Mouse (Mus musculus): ENCODE data around the gene Spink2.
"Not testable (repeated sequence)": the region's sequence is repeated elsewhere in the genome, so short reads cannot be mapped to it uniquely, and the experiment has no call there.

The Spink2 gene

GRCm38 (mm10) chr5:77211236-77211635 is at the start of gene Spink2:
Gene Spink2 (minus strand): TSS chr5:77211471.
- DNase-seq (ENCODE audit: low read depth), result no peak

DNA sequence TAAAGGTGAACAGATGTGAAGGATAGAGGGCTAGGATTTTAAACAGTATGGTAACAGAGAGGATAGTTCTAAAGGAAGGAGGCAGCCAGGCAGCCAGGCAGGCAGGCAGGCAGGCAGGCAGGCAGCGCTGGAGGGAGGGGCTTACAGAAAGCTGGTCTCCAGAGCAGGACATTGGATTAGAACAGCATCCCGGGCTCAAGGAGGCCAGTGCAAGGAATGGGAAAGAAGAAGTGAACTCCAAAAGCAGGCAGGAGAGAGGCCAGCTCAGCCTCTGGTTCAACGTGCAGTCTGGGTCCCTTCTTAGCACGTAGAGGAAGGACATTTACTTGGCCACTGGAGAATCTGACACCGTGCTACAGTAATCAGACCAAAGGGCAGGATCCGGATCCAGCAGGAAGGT is 48.9 kb upstream of the Spink2 start:
- DNase-seq (ENCODE audit: low read depth), result no peak

GRCm38 (mm10) chr5:77259315-77259714 is 48.0 kb upstream of the Spink2 start:
- DNase-seq (ENCODE audit: low read depth), result no peak

DNA sequence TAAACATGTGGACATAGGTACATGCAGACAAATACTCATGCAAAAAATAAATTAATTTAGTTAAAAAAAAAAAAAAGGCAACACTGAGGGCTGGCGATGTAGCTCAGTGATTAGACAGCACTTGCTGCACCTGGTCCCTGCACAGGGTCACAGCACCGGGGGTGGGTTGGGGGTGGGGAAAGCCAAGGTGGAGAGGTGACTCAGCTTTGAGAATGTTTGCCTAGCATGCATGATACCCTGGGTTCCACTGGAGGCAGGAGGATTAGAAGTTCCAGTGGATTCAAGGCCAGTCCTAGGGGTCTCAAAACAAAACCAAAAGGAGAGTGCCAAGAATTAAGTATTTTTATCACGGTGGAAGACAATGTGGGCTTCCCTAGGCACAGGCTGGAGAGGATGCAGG is 46.3 kb upstream of the Spink2 start:
- DNase-seq (ENCODE audit: low read depth), result no peak

DNA sequence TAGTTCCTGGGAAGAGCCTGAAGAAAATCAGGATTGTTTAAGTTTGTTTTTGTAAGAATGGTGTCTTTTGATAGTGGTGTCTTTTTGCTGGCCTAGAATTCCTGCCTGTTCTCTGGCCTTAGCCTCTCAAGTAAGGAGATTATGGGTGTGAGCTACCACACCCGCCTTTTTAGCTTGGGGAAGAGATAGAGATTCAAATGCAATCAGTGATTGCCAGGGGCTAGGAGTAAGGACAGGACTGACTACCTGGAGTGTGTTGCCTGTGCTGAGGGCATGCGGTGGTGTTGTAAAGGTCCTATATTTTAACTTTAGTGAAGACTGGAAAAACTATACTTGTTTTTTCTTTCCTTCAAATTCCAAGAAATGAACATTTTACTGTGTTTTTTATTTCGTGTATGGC is 43.1 kb upstream of the Spink2 start:
- no peak for DNase-seq (ENCODE audit: low read depth)

GRCm38 (mm10) chr5:77253154-77253553 is 41.9 kb upstream of the Spink2 start:
- peak; percentile 45 for DNase-seq (ENCODE audit: low read depth)

- peak; percentile 76 for DNase-seq (ENCODE audit: low read depth)
Observed at GRCm38 (mm10) chr5:77252115-77252827, 41.0 kb upstream of the Spink2 start.

DNA sequence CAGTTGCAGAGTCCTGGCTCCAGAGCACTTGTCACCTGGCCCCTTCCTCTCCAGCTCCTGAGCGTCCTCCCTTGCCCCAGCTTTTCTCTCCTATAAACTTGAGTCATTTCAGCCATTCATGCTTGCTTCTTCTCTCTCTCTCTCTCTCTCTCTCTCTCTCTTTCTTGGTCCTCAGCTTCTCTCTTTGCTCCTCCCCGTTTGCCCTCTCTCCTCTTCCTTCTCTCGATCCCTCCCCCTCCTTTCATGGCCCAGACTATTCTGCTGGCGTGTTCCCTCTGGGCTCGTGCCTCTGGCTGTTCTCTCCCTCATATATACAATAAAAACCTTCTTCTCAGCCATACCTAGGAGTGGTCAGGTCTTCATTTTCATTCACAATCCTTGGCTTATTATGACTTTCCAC is 40.4 kb upstream of the Spink2 start:
- peak; percentile 53 for DNase-seq (ENCODE audit: low read depth)

GRCm38 (mm10) chr5:77250083-77250482 is 38.8 kb upstream of the Spink2 start:
- no peak for DNase-seq (ENCODE audit: low read depth)

GRCm38 (mm10) chr5:77245787-77246671 is 34.8 kb upstream of the Spink2 start:
- DNase-seq (ENCODE audit: low read depth), result peak; percentile 92

DNA sequence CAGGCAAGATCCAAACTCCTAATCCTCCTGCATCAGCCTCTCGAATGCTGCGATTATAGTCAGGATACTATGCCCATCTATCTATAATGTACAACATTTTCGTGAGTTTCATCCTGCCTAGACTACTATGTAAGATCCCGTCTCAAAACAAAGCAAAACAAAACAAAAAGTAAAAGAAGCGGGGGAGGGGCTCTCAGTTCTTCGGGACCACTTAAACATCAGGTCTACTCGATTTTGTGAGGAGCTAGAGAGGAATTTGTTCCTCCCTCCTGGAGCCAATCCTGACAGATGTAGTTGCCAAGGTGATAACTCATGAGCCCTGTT is 34.2 kb upstream of the Spink2 start:
- peak; percentile 82 for DNase-seq (ENCODE audit: low read depth)

DNA sequence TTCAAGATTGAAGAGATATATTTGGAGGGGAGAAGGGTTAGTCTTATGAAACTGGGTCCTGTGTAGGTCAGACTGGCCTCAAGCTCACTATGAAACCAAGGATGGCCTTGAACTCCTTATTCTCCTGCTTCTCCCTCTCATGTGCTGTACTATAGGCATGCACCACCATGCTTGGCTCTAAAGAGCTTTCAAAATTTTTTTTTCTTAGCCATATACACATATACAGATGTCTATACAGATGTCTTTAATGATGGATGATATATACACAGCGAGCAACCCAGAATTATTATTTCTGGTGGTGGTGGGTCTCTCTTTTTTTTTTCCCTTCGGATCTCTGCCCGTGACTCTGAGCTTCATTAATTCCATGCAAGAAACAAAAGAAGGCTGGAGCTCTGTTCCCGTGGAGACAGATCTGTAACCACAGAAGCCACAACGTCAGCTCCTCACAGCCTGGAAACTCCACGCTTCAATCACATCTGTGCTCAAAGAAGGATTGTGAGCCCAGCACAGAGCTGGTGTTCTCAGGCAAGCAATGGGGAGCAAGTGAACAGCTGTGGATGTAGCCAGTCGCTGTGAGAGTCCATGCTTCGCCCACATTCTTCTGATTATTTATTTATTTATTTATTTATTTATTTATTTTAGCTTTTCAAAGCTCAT is 33.2 kb upstream of the Spink2 start:
- peak; percentile 47 for DNase-seq (ENCODE audit: low read depth)

- no peak for DNase-seq (ENCODE audit: low read depth)
Observed at GRCm38 (mm10) chr5:77237104-77237503, 25.8 kb upstream of the Spink2 start.

GRCm38 (mm10) chr5:77234921-77235320 is 23.6 kb upstream of the Spink2 start:
- DNase-seq (ENCODE audit: low read depth), result no peak

- not testable (repeated sequence) for DNase-seq (ENCODE audit: low read depth)
Observed at GRCm38 (mm10) chr5:77231863-77232262, 20.6 kb upstream of the Spink2 start.

DNA sequence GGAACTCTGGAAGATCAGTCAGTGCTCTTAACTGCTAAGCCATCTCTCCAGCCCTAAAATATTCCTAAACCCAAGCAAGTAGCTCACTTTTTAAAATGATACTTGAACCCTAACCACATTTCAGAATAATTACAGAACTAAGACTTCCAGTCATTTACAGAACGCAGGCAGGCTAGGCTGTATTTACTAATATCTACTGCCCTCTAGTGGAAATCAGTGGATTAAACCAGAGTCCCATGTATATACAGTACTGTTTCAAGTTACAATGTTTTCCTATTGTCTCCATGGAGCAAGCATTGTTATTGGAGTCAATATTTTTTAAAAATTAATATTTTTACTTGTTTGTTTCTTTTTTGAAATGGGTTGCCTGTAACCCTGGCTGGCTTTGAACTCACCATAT is 17.7 kb upstream of the Spink2 start:
- peak; percentile 78 for DNase-seq (ENCODE audit: low read depth)

DNA sequence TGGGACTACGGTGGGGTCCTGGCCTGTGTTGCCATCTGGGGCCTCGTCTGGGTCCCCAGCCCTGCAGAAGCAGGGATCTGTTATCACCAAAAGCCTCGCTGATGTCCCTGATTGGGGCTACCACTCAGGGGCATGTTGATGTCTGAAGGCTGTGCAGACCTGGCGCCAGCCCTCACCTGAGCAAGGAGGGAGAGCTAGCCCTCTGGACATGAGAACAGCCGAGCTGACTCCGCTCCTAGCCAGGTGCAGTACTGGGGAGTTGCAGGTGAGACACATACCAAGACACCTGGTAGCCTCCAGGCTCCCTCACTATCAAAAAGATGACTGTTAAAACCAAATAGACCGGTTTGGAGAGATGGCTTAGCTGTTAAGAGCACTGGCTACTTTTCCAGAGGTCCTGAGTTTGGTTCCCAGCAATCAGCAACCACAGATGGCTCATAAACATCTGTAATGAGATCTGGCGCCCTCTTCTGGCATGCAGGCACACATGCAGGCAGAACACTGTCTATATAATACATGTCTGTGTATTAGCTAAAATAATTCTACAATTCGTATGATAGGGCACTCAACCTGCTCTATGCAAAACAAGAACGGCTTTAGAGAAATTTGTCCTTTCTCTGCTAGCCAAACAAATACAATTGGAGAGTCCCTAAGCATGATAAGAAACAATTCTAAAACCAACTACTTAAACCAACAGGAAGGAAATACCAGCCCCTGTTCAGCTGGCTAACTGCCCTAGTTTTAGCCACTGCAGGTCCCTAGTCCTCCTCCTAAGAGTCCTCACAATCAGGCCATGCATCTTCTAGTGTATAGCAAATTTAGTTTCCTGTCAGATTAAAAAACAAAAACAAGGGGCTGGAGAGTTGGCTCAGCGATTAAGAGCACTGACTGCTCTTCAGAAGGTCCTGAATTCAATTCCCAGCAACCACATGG is 12.0 kb upstream of the Spink2 start:
- peak; percentile 69 for DNase-seq (ENCODE audit: low read depth)

- peak; percentile 72 for DNase-seq (ENCODE audit: low read depth)
Observed at GRCm38 (mm10) chr5:77217724-77218123, 6.5 kb upstream of the Spink2 start.

GRCm38 (mm10) chr5:77217211-77217610 is 5.9 kb upstream of the Spink2 start:
- peak; percentile 91 for DNase-seq (ENCODE audit: low read depth)

GRCm38 (mm10) chr5:77206134-77206533 is 5.1 kb downstream of the Spink2 start:
- no peak for DNase-seq (ENCODE audit: low read depth)

DNA sequence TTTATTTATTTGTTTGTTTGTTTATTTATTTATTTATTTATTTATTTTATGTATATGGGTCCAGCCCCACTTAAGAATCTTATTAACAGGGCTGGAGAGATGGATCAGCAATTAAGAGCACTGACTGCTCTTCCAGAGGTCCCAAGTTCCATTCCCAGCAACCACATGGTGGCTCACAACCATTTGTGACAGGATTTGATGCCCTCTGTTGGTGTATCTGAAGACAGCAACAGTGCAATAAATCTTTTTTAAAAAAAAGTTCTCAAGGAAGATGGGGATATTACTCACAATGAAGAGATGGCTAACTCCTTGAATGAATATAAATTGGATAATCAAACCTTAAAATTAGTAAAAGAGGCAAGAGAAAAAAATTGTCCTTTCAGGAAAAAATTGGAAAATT is 9.0 kb downstream of the Spink2 start:
- no peak for DNase-seq (ENCODE audit: low read depth)

- DNase-seq (ENCODE audit: low read depth), result no peak
Observed at GRCm38 (mm10) chr5:77200695-77201094, 10.6 kb downstream of the Spink2 start.
